Mouse (Mus musculus): ENCODE measurements around the gene Apol7e. TPM values are rescaled to one million over a fixed set of nuclear protein-coding genes. Genes with fewer than 3 reads are reported as not detected.

The Apol7e gene
- not detected in 2 replicates for total RNA-seq (2023)

DNA sequence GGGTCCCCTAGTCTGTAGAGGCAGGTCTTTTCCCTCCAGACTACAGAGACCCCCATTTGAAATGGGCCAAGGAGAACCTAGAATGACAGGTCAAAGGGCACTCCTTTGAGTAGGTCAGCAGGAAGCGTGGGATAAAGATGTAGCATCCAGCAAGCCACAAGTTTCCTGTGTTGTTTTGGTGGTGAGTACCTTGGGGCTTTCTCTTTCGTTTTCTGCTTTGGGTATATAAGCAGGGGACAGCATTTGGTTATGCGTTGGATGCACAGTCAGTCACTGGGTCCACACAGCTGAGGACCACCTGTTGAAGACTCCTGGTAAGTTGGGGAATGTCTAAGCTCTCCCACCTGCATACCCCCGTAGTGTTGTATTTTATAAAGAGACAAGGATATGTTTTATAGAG, at the start of gene Apol7e:
TSS of gene Apol7e (plus strand) at position 202 of the 400 bp plus-strand sequence.

DNA sequence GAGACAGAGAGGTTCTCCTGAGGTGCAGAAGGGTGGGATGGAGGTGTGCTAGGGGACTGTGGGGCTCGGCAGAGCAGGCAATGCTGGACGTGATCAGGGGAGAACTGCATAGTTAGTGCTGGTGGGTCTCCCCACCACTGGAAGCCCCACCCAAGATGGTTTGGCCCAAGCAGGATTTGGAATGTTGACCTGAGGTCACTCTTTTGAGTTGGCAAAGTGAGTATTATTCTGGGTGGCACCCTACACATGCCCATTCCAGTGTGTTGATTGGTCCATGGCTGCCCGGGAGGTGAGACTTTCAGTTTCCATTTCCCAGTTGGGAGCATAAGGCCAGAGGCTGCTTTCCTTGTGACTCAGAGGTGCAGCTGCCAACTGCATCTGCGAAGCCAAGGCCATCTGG, 30.1 kb downstream of the Apol7e start, which contains the start of gene Apol9b:
TSS of gene Apol9b (plus strand) at position 301 of the 400 bp plus-strand sequence.

DNA sequence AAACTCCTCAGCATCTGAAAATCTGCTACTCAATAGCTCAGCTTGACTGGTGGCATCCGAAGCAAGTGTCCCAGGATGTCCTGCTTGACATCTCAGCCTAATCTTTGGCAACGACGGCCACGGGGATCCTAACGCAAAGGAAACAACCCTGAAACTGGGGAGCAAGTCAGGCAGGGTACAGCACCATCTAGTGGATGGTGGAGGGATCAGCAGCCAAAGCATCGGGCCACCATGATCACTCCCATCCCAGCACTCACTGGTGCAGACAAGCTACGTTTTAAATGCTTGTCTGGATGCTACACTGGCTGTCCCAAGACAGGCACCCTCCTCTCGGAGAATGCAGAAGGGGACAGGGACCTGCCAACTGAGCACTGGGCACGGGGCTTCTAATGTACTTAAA, 58.2 kb downstream of the Apol7e start, which contains the start of gene Apol8:
TSS of gene Apol8 (minus strand) at position 156 of the 400 bp plus-strand sequence.

Other genes starting within 250 kb of the Apol7e start
- not detected in 2 replicates for gene Apol10a, start 221.8 kb upstream of the Apol7e start, total RNA-seq (2023)
- not detected in 2 replicates for gene Apol11a, start 190.6 kb upstream of the Apol7e start, total RNA-seq (2023)
- gene Apol7c, start 165.5 kb upstream of the Apol7e start, total RNA-seq (2023) = not detected in 2 replicates
- gene 1700025B11Rik, start 137.0 kb upstream of the Apol7e start, total RNA-seq (2023) = not detected in 2 replicates
- not detected in 2 replicates for gene Apol10b, start 102.7 kb upstream of the Apol7e start, total RNA-seq (2023)
- gene Gm36245, start 99.6 kb upstream of the Apol7e start, total RNA-seq (2023) = not detected in 2 replicates
- not detected in 2 replicates for gene Apol11b, start 55.6 kb upstream of the Apol7e start, total RNA-seq (2023)
- gene Apol9b, start 30.2 kb downstream of the Apol7e start, total RNA-seq (2023) = not detected in 2 replicates
- 8.8 and 11.6 TPM in 2 replicates for gene Apol8, start 58.1 kb downstream of the Apol7e start, total RNA-seq (2023)
- gene Myh9, start 143.3 kb downstream of the Apol7e start, total RNA-seq (2023) = 1,634 and 1,897 TPM in 2 replicates
- 56.2 and 63.5 TPM in 2 replicates for gene Txn2, start 230.1 kb downstream of the Apol7e start, total RNA-seq (2023)

Measured in neutrophil, adult 65 days (primary cell).